Mouse (Mus musculus) gastrocnemius, postnatal 36 days (tissue): Measurements from ENCODE around the gene Olfr1329. TPM values are rescaled to one million over a fixed set of nuclear protein-coding genes. Genes with fewer than 3 reads are reported as not detected.
"Not testable (repeated sequence)": the region's sequence is repeated elsewhere in the genome, so short reads cannot be mapped to it uniquely, and the experiment has no call there.

Experiments used
- DNase-seq, 2 experiments: peaks; one replicate each; pipeline ENCODE4 v3.0.0; 2022
- intact Hi-C: fragments of 180-260 bp; cut with DNase I; formaldehyde crosslinking; loops from one replicate; pipeline ENCODE4 v1.15.1; 2025
- long read RNA-seq, 2 experiments: library from polyadenylated mRNA; stranded (forward); transcript quantifications; one replicate each; pipeline ENCODE4 v2.0.0; 2021
- total RNA-seq, 2 experiments: library from RNA; stranded (reverse); gene quantifications; 2 replicates each; pipeline ENCODE4 v1.2.3; 2021

Gene Olfr1329
- not detected for total RNA-seq
- long read RNA-seq, experiment 1: 0 reads
- long read RNA-seq, experiment 2: 0 reads

DNA sequence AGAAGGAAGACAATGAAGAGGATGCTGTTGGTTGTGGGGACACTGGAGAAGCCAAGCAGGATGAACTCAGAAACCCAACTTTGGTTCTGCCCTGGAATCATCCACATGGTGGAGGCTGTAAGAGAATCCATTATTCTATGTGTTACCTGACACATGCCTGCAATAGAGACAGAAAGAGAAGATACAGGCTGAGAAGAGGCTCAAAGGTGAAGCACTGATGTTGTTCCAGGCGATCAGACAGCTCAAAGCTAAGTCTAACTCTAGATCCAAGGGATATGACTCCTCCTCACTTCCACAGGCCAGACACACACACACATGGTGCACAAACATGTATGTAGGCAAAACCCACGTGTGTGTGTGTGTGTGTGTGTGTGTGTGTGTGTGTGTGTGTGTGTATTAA lies at the start of gene Olfr1329:
TSS of gene Olfr1329 (minus strand) at position 101 of the 400 bp plus-strand sequence.
- DNase-seq, intact Hi-C loops: not testable (repeated sequence)

- intact Hi-C loops: no loop called here
- peak in 1 of 2 experiments; percentile 16 for DNase-seq
Observed at GRCm38 (mm10) chr4:118961141-118961628, 43.9 kb upstream of the Olfr1329 start, which contains the start of gene Lao1. Gene Lao1, plus strand, starts transcription at chr4:118961578.

GRCm38 (mm10) chr4:118958812-118959211 lies 41.5 kb upstream of the Olfr1329 start:
- no peak for DNase-seq
- intact Hi-C loops: no loop called here

DNA sequence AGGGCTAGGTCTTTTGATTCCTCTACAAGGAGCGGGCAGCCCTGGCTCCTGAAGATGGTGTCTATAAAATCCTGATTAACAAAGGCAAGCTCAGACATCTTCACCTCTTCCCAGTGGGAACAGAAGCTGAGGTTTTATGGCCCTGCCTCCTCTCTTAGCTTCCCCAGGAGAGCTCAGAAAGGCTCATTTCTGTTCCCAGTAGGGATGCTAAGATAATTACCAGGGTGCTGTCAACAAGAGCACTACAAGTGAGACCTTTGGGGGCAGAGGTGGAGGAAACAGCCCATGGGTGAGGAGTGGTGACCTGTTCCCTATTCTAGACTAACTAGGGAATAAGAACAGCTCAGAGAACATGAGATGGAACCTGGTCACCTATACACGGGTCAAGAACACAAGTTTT lies 21.2 kb upstream of the Olfr1329 start, which contains the start of gene Olfr1328:
TSS of gene Olfr1328 (minus strand) at position 101 of the 400 bp plus-strand sequence.
- intact Hi-C loops: no loop called here
- DNase-seq: no peak

DNA sequence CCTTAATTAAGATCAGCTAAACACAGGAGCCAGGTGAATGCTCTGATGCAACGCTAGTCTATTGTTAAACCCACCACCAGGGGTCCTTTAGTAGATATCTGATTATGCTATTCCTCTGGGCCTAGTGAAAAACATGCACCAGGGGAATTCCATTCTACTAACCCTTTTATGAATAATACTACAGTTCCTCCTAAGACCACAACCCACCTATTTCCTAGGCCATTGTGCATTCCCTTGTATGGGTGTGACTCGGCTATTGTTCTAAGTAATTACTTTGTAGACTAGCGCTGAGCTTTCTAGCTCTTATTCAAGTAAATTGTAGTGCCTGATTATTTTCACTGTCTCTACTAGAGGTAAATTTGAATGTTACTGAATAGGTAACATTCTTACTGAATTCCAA lies 14.1 kb upstream of the Olfr1329 start:
- intact Hi-C loops, DNase-seq: not testable (repeated sequence)

GRCm38 (mm10) chr4:118901981-118902380 lies 15.3 kb downstream of the Olfr1329 start:
- intact Hi-C loops: no loop called here
- DNase-seq: no peak

DNA sequence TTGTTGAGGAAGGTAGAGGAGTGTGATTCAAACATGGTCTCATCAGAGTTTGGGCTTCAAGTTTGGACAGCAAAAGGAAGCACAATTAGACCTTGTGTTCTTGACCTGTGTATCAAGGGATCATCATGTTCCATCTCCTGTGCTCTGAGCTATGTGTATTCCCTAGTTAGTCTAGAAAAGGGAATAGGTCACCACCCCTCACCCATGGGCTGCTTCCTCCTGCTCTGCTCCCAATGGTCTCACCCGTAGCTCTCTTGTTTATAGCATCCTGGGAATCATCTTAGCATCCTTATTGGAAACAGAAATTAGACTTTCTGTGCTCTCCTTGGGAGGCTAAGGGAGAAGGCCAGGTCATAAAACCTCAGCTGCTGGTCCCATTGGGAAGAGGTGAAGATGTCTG lies 29.0 kb downstream of the Olfr1329 start, which contains the start of gene Olfr1330:
TSS of gene Olfr1330 (plus strand) at position 301 of the 400 bp plus-strand sequence.
- intact Hi-C loops: no loop called here
- no peak for DNase-seq

DNA sequence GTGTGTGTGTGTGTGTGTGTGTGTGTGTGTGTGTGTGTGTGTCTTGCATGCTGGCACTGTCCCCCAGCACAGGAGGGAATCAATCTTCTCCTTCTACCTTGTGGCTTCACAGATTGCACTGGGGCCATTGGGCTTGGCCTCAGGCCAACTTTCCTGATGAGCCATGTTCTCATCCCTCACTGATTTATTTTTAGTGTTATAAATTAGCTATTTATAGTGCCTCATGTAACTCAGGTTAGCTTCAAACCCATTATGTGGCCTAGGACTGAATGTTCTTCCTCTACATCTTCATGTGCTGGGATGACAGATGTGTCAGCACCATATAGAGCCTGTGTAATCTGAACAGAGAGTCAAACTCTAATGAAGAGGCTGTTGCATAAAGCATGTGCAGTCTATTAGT lies 49.7 kb downstream of the Olfr1329 start:
- intact Hi-C loops: no loop called here
- DNase-seq: no peak

Other genes starting within 250 kb of the Olfr1329 start
- not detected for gene Olfr1342, start 224.7 kb downstream of the Olfr1329 start, total RNA-seq
- not detected for gene Olfr1341, start 213.9 kb downstream of the Olfr1329 start, total RNA-seq
- not detected for gene Olfr1340, start 197.3 kb downstream of the Olfr1329 start, total RNA-seq
- gene Olfr1339, start 185.3 kb downstream of the Olfr1329 start, total RNA-seq: not detected
- not detected for gene Olfr1338, start 158.7 kb downstream of the Olfr1329 start, total RNA-seq
- gene Olfr1337, start 134.9 kb downstream of the Olfr1329 start, total RNA-seq: not detected
- not detected for gene Olfr1335, start 107.5 kb downstream of the Olfr1329 start, total RNA-seq
- gene Olfr1333, start 81.2 kb downstream of the Olfr1329 start, total RNA-seq: not detected
- gene Olfr1331, start 52.8 kb downstream of the Olfr1329 start, total RNA-seq: not detected
- not detected for gene Olfr1330, start 28.9 kb downstream of the Olfr1329 start, total RNA-seq
- not detected for gene Olfr1328, start 21.1 kb upstream of the Olfr1329 start, total RNA-seq
- under 1 TPM; 0.36 to 0.86 TPM for gene Lao1, start 44.1 kb upstream of the Olfr1329 start, total RNA-seq
- 1 to 10 TPM; 4.3 to 5.0 TPM for gene Slc2a1, start 191.2 kb upstream of the Olfr1329 start, total RNA-seq